9 mouse cellular contexts compared by ENCODE assay signal in the genomic region with DNA sequence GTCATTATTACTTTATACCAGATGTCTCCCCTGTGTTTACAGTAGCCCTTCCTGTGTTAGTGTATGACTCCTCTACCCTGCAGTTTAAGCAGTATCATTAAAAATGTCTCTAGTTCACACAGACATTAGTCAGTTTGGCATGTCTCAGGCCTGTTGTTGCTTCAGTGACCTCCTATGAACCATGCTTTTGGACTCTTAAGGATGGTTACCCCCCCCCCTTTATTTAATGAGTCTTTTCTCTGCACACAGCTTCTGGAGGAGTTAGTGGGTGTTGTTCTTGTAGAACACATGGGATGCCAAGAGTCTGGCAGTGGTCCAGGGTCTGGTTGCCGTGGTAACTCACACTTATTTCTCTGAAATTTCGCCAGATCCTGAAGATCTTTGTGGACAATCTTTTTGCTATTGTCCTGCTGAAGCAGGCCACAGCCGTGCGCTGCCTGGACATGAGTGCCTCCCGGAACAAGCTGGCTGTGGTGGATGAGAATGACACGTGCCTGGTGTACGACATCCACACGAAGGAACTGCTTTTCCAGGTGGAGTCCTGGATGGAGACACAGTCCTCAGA. TPM values are rescaled to one million over a fixed set of nuclear protein-coding genes. Genes with fewer than 3 reads are reported as not detected.
DNase-seq lines count a peak whose midpoint lies in the region; ATAC-seq and TF ChIP-seq lines count a peak whose summit lies in the region.
"Had no signal": no experiment of that assay in that cellular context is flagged by ENCODE, and none has a peak within 500 bp of the region (broad histone marks: within the 10 kb centered on the region; RNA-seq: fewer than 3 reads in every experiment).

No protein-coding gene starts in this region.

- H3K4me1 ChIP-seq in midbrain, embryonic 11.5 days (ENCODE audit: control insufficient read depth, insufficient read depth, low read length), result peaks cover 7% of the 10 kb centered on the region; the same call in 1 of the 2 replicates

- WGBS in midbrain, embryonic 11.5 days, result 47% methylated on average over 8 of the region's 8 CpGs

- H3K27me3 ChIP-seq in midbrain, embryonic 11.5 days (ENCODE audit: control insufficient read depth, insufficient read depth, low read length), result no peaks in the 10 kb centered on the region
- H3K27me3 ChIP-seq: liver, embryonic 13.5 days had no signal

- no peak overlapping the region for H3K9ac ChIP-seq in midbrain, embryonic 11.5 days (ENCODE audit: low read length)
- H3K9ac ChIP-seq: liver, embryonic 13.5 days had no signal

- peaks cover 2% of the 10 kb centered on the region; the same call in 1 of the 2 replicates for H3K9me3 ChIP-seq in midbrain, embryonic 11.5 days (ENCODE audit: control insufficient read depth, low read length)
- H3K9me3 ChIP-seq: liver, embryonic 13.5 days had no signal

- H3K36me3 ChIP-seq in midbrain, embryonic 11.5 days (ENCODE audit: control insufficient read depth, insufficient read depth, low read length), result peaks cover 12% of the 10 kb centered on the region; the same call in 1 of the 2 replicates
- H3K36me3 ChIP-seq: liver, embryonic 13.5 days had no signal

- peak overlapping the region; percentile 85 for H3K27ac ChIP-seq in layer of hippocampus, adult 2 months
- no peak overlapping the region for H3K27ac ChIP-seq in midbrain, embryonic 11.5 days (ENCODE audit: low read depth, low read length)
- H3K27ac ChIP-seq: liver, embryonic 13.5 days had no signal

- no peak overlapping the region for H3K4me2 ChIP-seq in midbrain, embryonic 11.5 days
- H3K4me2 ChIP-seq: liver, embryonic 13.5 days had no signal

- no peak for ATAC-seq in cerebellum, adult (ENCODE audit: insufficient number of reproducible peaks, low FRiP score, low TSS enrichment)
- peak; percentile 63; the same call in 1 of the 2 replicates for ATAC-seq in midbrain, embryonic 11.5 days (ENCODE audit: low FRiP score)
- ATAC-seq in CD4-positive, CD25-positive, alpha-beta regulatory T cell, adult 4 months, result no peak

- peak; percentile 43 for DNase-seq in cerebellum, adult 11 months
- peak; percentile 81 for DNase-seq in cerebellum, postnatal 10 days
- peak; percentile 32 for DNase-seq in gastrocnemius, postnatal 25 days
- peak; percentile 76 to 78 for DNase-seq in layer of hippocampus, adult 2 months (ENCODE audit: low spot score in 2 of 2)
- peak; percentile 80 for DNase-seq in midbrain, embryonic 11.5 days (ENCODE audit: low spot score, missing footprints)
- peak; percentile 85 for DNase-seq in telencephalon, adult 2 months (ENCODE audit: low read depth, low spot score)
- DNase-seq: liver, embryonic 13.5 days had no signal

- no peak for TF ChIP-seq CTCF in layer of hippocampus, adult 2 months (conservative IDR thresholded peaks at IDR 0.05)

- H3K4me3 ChIP-seq in layer of hippocampus, adult 2 months, result no peak overlapping the region
- H3K4me3 ChIP-seq in midbrain, embryonic 11.5 days (ENCODE audit: low read depth, low read length), result no peak overlapping the region
- H3K4me3 ChIP-seq: liver, embryonic 13.5 days had no signal

RNA-seq across cellular contexts. Expression of a gene that starts 38.3 kb away (rescaled TPM):
- 1 to 10 TPM; 5.3 to 7.6 TPM for total RNA-seq in gastrocnemius, postnatal 25 days (2021)
- 10 to 100 TPM; 30.3 TPM for total RNA-seq in layer of hippocampus, adult 2 months (2021)
- 25.6 and 25.9 TPM in 2 replicates for polyA plus RNA-seq in midbrain, embryonic 11.5 days (2014; fragmentation: Nextera tagmentation; extraction: Ambion mirVana)
- polyA plus RNA-seq in CD4-positive, CD25-positive, alpha-beta regulatory T cell, adult 4 months (2017; shearing (Covaris generic)), result 1 to 10 TPM; 1.7 to 5.1 TPM

RNA-seq across cellular contexts. Expression of a gene that starts 38.4 kb away (rescaled TPM):
- total RNA-seq in gastrocnemius, postnatal 25 days (2021), result under 1 TPM; 0.82 to 0.94 TPM
- 1 to 10 TPM; 6.3 to 6.8 TPM for total RNA-seq in layer of hippocampus, adult 2 months (2021)
- 19.6 and 24.7 TPM in 2 replicates for polyA plus RNA-seq in midbrain, embryonic 11.5 days (2014; fragmentation: Nextera tagmentation; extraction: Ambion mirVana)
- 10 to 100 TPM in 1 of 2 experiments, 1 to 10 TPM in 1; 9.8 to 14.9 TPM for polyA plus RNA-seq in CD4-positive, CD25-positive, alpha-beta regulatory T cell, adult 4 months (2017; shearing (Covaris generic))

RNA-seq across cellular contexts. Expression of a gene that starts 40.0 kb away (rescaled TPM):
- under 1 TPM in 1 of 2 experiments, not detected in 1; 0.20 TPM for total RNA-seq in gastrocnemius, postnatal 25 days (2021)
- total RNA-seq in layer of hippocampus, adult 2 months (2021), result 1 to 10 TPM in 1 of 2 experiments, under 1 TPM in 1; 0.49 to 1.1 TPM
- polyA plus RNA-seq in midbrain, embryonic 11.5 days (2014; fragmentation: Nextera tagmentation; extraction: Ambion mirVana), result 0.08 TPM in 1 of 2 replicates, not detected in the other
- polyA plus RNA-seq in CD4-positive, CD25-positive, alpha-beta regulatory T cell, adult 4 months (2017; shearing (Covaris generic)), result not detected
- polyA plus RNA-seq: liver, embryonic 13.5 days had no signal

RNA-seq across cellular contexts. Expression of a gene that starts 53.2 kb away (rescaled TPM):
- not detected for total RNA-seq in gastrocnemius, postnatal 25 days (2021)
- total RNA-seq in layer of hippocampus, adult 2 months (2021), result not detected
- not detected in 2 replicates for polyA plus RNA-seq in midbrain, embryonic 11.5 days (2014; fragmentation: Nextera tagmentation; extraction: Ambion mirVana)
- not detected for polyA plus RNA-seq in CD4-positive, CD25-positive, alpha-beta regulatory T cell, adult 4 months (2017; shearing (Covaris generic))
- polyA plus RNA-seq: liver, embryonic 13.5 days had no signal

RNA-seq across cellular contexts. Expression of a gene that starts 53.4 kb away (rescaled TPM):
- total RNA-seq in gastrocnemius, postnatal 25 days (2021), result under 1 TPM in 1 of 2 experiments, not detected in 1; 0.24 TPM
- total RNA-seq in layer of hippocampus, adult 2 months (2021), result 1 to 10 TPM; 3.9 to 4.5 TPM
- polyA plus RNA-seq in midbrain, embryonic 11.5 days (2014; fragmentation: Nextera tagmentation; extraction: Ambion mirVana), result 1.7 and 2.0 TPM in 2 replicates
- polyA plus RNA-seq in CD4-positive, CD25-positive, alpha-beta regulatory T cell, adult 4 months (2017; shearing (Covaris generic)), result under 1 TPM in 1 of 2 experiments, not detected in 1; 0.20 TPM

Comparison
In these comparisons a context has a peak if more than half of its experiments do, and no peak if none do; other contexts are left out.
1. DNase-seq: peak in every context shown above with its lines; median percentile 85 in telencephalon, adult 2 months; 81 in cerebellum, postnatal 10 days; 80 in midbrain, embryonic 11.5 days; 77 in layer of hippocampus, adult 2 months; 43 in cerebellum, adult 11 months; 32 in gastrocnemius, postnatal 25 days.